Mouse (Mus musculus) MEL-GATA-1-ER (cell line): Measurements from ENCODE around the gene Fgf12.

Source experiments
- DNase-seq: peaks from one replicate; pipeline ENCODE4 v3.0.0-alpha.2; 2012; ENCODE audit warnings: low read depth; ENCODE audit errors: extremely low read depth

Fgf12 gene

GRCm38 (mm10) chr16:28752638-28753118 lies at the start of gene Fgf12:
TSS of gene Fgf12 (minus strand) at chr16:28753068.
- no peak for DNase-seq

- no peak for DNase-seq
These were observed 40.2 kb upstream of the Fgf12 start for GRCm38 (mm10) chr16:28793115-28793514.

- DNase-seq, result no peak
These were observed 17.4 kb upstream of the Fgf12 start for GRCm38 (mm10) chr16:28770276-28770675.

- DNase-seq, result no peak
These were observed 8.6 kb upstream of the Fgf12 start for GRCm38 (mm10) chr16:28761417-28761976.

- DNase-seq, result no peak
These were observed 453 bp upstream of the Fgf12 start for GRCm38 (mm10) chr16:28753124-28753917.

- DNase-seq, result no peak
These were observed 18.4 kb downstream of the Fgf12 start for GRCm38 (mm10) chr16:28734461-28734860.

GRCm38 (mm10) chr16:28726792-28727191 lies 26.1 kb downstream of the Fgf12 start:
- no peak for DNase-seq

- DNase-seq, result no peak
These were observed 46.2 kb downstream of the Fgf12 start for GRCm38 (mm10) chr16:28706623-28707022.

GRCm38 (mm10) chr16:28700346-28700745 lies 52.5 kb downstream of the Fgf12 start:
- no peak for DNase-seq

- no peak for DNase-seq
These were observed 56.0 kb downstream of the Fgf12 start for GRCm38 (mm10) chr16:28696851-28697250.

GRCm38 (mm10) chr16:28694113-28694899 lies 58.6 kb downstream of the Fgf12 start:
- DNase-seq, result no peak

GRCm38 (mm10) chr16:28688861-28689385 lies 63.9 kb downstream of the Fgf12 start:
- DNase-seq, result no peak

GRCm38 (mm10) chr16:28681625-28682024 lies 71.2 kb downstream of the Fgf12 start:
- DNase-seq, result no peak

GRCm38 (mm10) chr16:28668815-28669347 lies 84.0 kb downstream of the Fgf12 start:
- no peak for DNase-seq

- no peak for DNase-seq
These were observed 100.2 kb downstream of the Fgf12 start for GRCm38 (mm10) chr16:28652640-28653039.

- DNase-seq, result no peak
These were observed 102.3 kb downstream of the Fgf12 start for GRCm38 (mm10) chr16:28650589-28650988.

- DNase-seq, result no peak
These were observed 107.8 kb downstream of the Fgf12 start for GRCm38 (mm10) chr16:28645030-28645429.

- DNase-seq, result no peak
These were observed 121.1 kb downstream of the Fgf12 start for GRCm38 (mm10) chr16:28631721-28632120.

- DNase-seq, result no peak
These were observed 121.9 kb downstream of the Fgf12 start for GRCm38 (mm10) chr16:28630771-28631484.

- DNase-seq, result no peak
These were observed 126.6 kb downstream of the Fgf12 start for GRCm38 (mm10) chr16:28626259-28626658.

GRCm38 (mm10) chr16:28625689-28626088 lies 127.2 kb downstream of the Fgf12 start:
- DNase-seq, result no peak
